3 mouse cellular contexts compared by ENCODE assay signal in the genomic region with DNA sequence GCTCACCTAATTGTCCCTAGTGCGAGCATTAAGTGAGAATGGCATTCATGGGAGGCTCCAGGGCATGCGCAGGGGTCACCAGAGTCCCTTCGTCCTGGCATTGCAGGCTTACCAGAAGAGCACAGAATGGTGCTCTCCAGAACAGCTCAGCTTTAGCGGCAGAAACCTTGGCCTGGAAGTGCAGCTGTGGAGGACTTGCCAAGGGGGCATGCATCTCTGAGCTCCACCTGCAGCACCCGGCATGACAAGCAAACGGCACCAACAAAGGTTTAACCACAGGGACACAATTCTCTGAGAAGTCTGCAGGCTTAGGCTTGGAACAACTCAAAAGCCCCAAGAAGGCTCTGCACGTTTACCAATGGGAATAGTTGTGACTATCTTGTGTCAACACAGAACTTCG.
"Had no signal": no experiment of that assay in that cellular context is flagged by ENCODE, and none has a peak within 500 bp of the region (broad histone marks: within the 10 kb centered on the region; RNA-seq: fewer than 3 reads in every experiment).

No protein-coding gene starts in this region.

- DNase-seq: kidney, adult 2 months; kidney, postnatal 25 days; liver, embryonic 13.5 days had no signal
